Mouse (Mus musculus) hindbrain, embryonic 12.5 days (tissue): Measurements from ENCODE around the gene Ccdc13. TPM values are rescaled to one million over a fixed set of nuclear protein-coding genes. Genes with fewer than 3 reads are reported as not detected.

Experiments used
- ATAC-seq: fragments of 200-750 bp; cut with Nextera tagmentation; 2 replicates; pipeline ENCODE4 v1.8.0; 2017; ENCODE audit warnings: moderate TSS enrichment; ENCODE audit not compliant: low FRiP score
- H3K27ac ChIP-seq: fragments of 300-500 bp; sonication (generic); 2 replicates; pipeline ENCODE4 v1.5.1; 2016; ENCODE audit warnings: mild to moderate bottlenecking
- H3K27me3 ChIP-seq: fragments of 300-500 bp; sonication (generic); 2 replicates; pipeline ENCODE4 v1.6.1; 2016; ENCODE audit warnings: mild to moderate bottlenecking
- H3K36me3 ChIP-seq: fragments of 300-500 bp; sonication (generic); 2 replicates; pipeline ENCODE4 v1.6.1; 2016; ENCODE audit warnings: mild to moderate bottlenecking
- H3K4me1 ChIP-seq: fragments of 300-500 bp; sonication (generic); 2 replicates; pipeline ENCODE4 v1.6.1; 2016
- H3K4me2 ChIP-seq: fragments of 300-500 bp; sonication (generic); replicated peaks from 2 replicates; pipeline ENCODE4 v1.6.1; 2016; ENCODE audit warnings: mild to moderate bottlenecking
- H3K4me3 ChIP-seq: fragments of 300-500 bp; sonication (generic); 2 replicates; pipeline ENCODE4 v1.5.1; 2016; ENCODE audit warnings: mild to moderate bottlenecking
- H3K9ac ChIP-seq: fragments of 300-500 bp; sonication (generic); 2 replicates; pipeline ENCODE4 v1.6.1; 2016; ENCODE audit warnings: mild to moderate bottlenecking, moderate library complexity
- H3K9me3 ChIP-seq: fragments of 300-500 bp; sonication (generic); replicated peaks from 2 replicates; pipeline ENCODE4 v1.6.1; 2016; ENCODE audit warnings: mild to moderate bottlenecking
- WGBS: fragments of 180-500 bp; shearing (Covaris S2); methylation state at CpG from one replicate; pipeline ENCODE4 v1.1.7; 2016; 5-methylcytosine and 5-hydroxymethylcytosine counted together
- polyA plus RNA-seq: library from polyadenylated mRNA; unstranded; fragments of >200 nt; fragmentation: Nextera tagmentation; extraction: Ambion mirVana; gene quantifications from 2 replicates; pipeline ENCODE4 v1.2.1, GENCODE M21; 2016

Ccdc13 gene
- polyA plus RNA-seq, 1 experiment from 2014 or later: 4.4 TPM

GRCm38 (mm10) chr9:121762761-121763160 lies 76.5 kb downstream of the Ccdc13 start:
- peaks cover 35% of the 10 kb centered on the region for H3K4me1 ChIP-seq
- H3K27ac ChIP-seq: no peak overlapping the region
- H3K27me3 ChIP-seq: no peaks in the 10 kb centered on the region
- no peak overlapping the region for H3K9ac ChIP-seq
- no peak for ATAC-seq
- no peak overlapping the region for H3K4me3 ChIP-seq
- no peak overlapping the region for H3K4me2 ChIP-seq
- peaks cover 49% of the 10 kb centered on the region for H3K36me3 ChIP-seq
- no peaks in the 10 kb centered on the region for H3K9me3 ChIP-seq
- WGBS: 85% methylated on average over 25 of the region's 25 CpGs

- ATAC-seq: no peak
- WGBS: 83% methylated on average over 10 of the region's 10 CpGs
- Histone ChIP-seq H3K36me3 (peaks cover 44% of the 10 kb centered on the region), H3K27ac (no peak overlapping the region), H3K4me1 (peaks cover 39% of the 10 kb centered on the region), H3K4me2 (no peak overlapping the region), H3K27me3 (no peaks in the 10 kb centered on the region), H3K4me3 (no peak overlapping the region), H3K9me3 (no peaks in the 10 kb centered on the region), H3K9ac (no peak overlapping the region)
Measured at GRCm38 (mm10) chr9:121762248-121762647, 77.0 kb downstream of the Ccdc13 start.

DNA sequence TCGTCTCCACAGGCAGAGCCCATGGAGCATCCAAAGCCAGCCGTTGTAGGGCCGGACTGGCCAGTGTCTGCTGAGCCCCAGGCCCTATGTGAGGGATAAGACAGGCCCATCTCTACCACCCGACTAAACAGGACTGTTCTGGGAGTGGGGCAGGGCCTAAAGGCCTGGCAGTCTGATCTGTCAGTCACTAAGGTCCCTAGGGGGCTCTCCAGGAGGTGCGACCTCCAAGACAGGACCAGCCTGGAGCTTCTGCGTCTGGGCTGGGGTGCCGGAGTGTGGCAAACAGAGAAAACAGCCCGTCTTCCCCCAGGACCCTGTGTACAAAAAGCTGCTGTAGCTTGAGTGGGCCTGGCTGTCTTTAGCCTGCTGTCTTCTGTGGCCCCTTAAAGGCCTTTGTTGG lies 77.5 kb downstream of the Ccdc13 start:
- Histone ChIP-seq H3K27me3 (no peaks in the 10 kb centered on the region), H3K4me3 (no peak overlapping the region), H3K27ac (peak overlapping the region; percentile 12; the same call in 1 of the 2 replicates), H3K4me1 (peaks cover 39% of the 10 kb centered on the region), H3K9me3 (no peaks in the 10 kb centered on the region), H3K4me2 (0 out of 2 replicates have a peak overlapping the region, but pooled peaks have one; percentile 95), H3K36me3 (peaks cover 42% of the 10 kb centered on the region), H3K9ac (0 out of 2 replicates have a peak overlapping the region, but pooled peaks have one; percentile 2)
- WGBS: 64% methylated on average over 8 of the region's 8 CpGs
- ATAC-seq: no peak

- Histone ChIP-seq H3K4me2 (peak overlapping the region; percentile 95), H3K27me3 (no peaks in the 10 kb centered on the region), H3K9me3 (no peaks in the 10 kb centered on the region), H3K27ac (0 out of 2 replicates have a peak overlapping the region, but pooled peaks have one; percentile 91), H3K4me3 (peak overlapping the region; percentile 89), H3K4me1 (peaks cover 39% of the 10 kb centered on the region), H3K36me3 (peaks cover 38% of the 10 kb centered on the region), H3K9ac (peak overlapping the region; percentile 94)
- WGBS: 62% methylated on average over 10 of the region's 10 CpGs
- ATAC-seq: no peak
Measured at GRCm38 (mm10) chr9:121761091-121761665, 78.1 kb downstream of the Ccdc13 start.

GRCm38 (mm10) chr9:121760271-121761090 lies 78.8 kb downstream of the Ccdc13 start:
- H3K36me3 ChIP-seq: peaks cover 35% of the 10 kb centered on the region
- H3K4me1 ChIP-seq: peaks cover 39% of the 10 kb centered on the region
- H3K27me3 ChIP-seq: no peaks in the 10 kb centered on the region
- WGBS: 1% methylated on average over 43 of the region's 43 CpGs
- peak overlapping the region; percentile 95 for H3K4me2 ChIP-seq
- ATAC-seq: peak; percentile 53
- peak overlapping the region; percentile 89 for H3K4me3 ChIP-seq
- peak overlapping the region; percentile 94 for H3K9ac ChIP-seq
- peak overlapping the region; percentile 91 for H3K27ac ChIP-seq
- no peaks in the 10 kb centered on the region for H3K9me3 ChIP-seq

- ATAC-seq: peak; percentile 83
- H3K4me3 ChIP-seq: peak within 1 kb of the TSS; percentile 89
- no peaks in the 10 kb centered on the region for H3K9me3 ChIP-seq
- peaks cover 35% of the 10 kb centered on the region for H3K36me3 ChIP-seq
- H3K27ac ChIP-seq: peak within 1 kb of the TSS; percentile 91
- H3K27me3 ChIP-seq: no peaks in the 10 kb centered on the region
- peaks cover 37% of the 10 kb centered on the region for H3K4me1 ChIP-seq
- H3K9ac ChIP-seq: peak within 1 kb of the TSS; percentile 94
- H3K4me2 ChIP-seq: peak within 1 kb of the TSS; percentile 95
- 1% methylated on average over 73 of the region's 97 CpGs for WGBS
Measured at GRCm38 (mm10) chr9:121759091-121760081, 79.9 kb downstream of the Ccdc13 start, which contains the start of gene Zfp651. Zfp651 (plus strand) TSS chr9:121759330.

GRCm38 (mm10) chr9:121757835-121758814 lies 81.1 kb downstream of the Ccdc13 start:
- Histone ChIP-seq H3K4me2 (peak overlapping the region; percentile 95), H3K36me3 (peaks cover 33% of the 10 kb centered on the region), H3K4me1 (peaks cover 36% of the 10 kb centered on the region), H3K9me3 (no peaks in the 10 kb centered on the region), H3K9ac (peak overlapping the region; percentile 94), H3K27ac (peak overlapping the region; percentile 44), H3K4me3 (peak overlapping the region; percentile 89), H3K27me3 (no peaks in the 10 kb centered on the region)
- WGBS: 51% methylated on average over 10 of the region's 10 CpGs
- ATAC-seq: no peak

DNA sequence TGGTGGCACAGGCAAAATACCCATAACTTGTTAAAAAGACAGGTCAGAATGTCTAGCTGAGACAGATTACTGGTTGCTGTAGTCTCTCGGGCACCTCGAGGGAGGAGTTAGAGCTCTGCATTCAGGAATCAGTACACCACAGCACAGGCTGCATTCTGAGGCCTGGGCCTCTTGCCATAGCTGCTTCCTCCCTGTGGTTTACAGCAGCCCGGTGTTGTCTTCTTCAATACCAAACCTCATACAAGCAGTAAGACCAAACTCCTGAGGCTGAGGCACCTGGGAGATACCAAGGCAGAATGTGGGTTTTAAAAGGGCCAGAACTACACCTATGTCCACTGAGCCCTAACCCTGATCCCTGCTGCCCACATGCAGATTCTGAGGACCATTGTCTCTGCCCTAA lies 81.8 kb downstream of the Ccdc13 start:
- Histone ChIP-seq H3K27me3 (no peaks in the 10 kb centered on the region), H3K36me3 (peaks cover 33% of the 10 kb centered on the region), H3K4me1 (peaks cover 36% of the 10 kb centered on the region), H3K9me3 (no peaks in the 10 kb centered on the region), H3K4me3 (no peak overlapping the region), H3K4me2 (no peak overlapping the region), H3K27ac (peak overlapping the region; percentile 44; the same call in 1 of the 2 replicates), H3K9ac (no peak overlapping the region)
- no peak for ATAC-seq
- 71% methylated on average over 3 of the region's 3 CpGs for WGBS

- Histone ChIP-seq H3K27ac (no peak overlapping the region), H3K9me3 (no peaks in the 10 kb centered on the region), H3K9ac (no peak overlapping the region), H3K4me2 (no peak overlapping the region), H3K36me3 (peaks cover 39% of the 10 kb centered on the region), H3K4me1 (peaks cover 31% of the 10 kb centered on the region), H3K4me3 (no peak overlapping the region), H3K27me3 (no peaks in the 10 kb centered on the region)
- WGBS: 90% methylated on average over 3 of the region's 3 CpGs
- no peak for ATAC-seq
Measured at GRCm38 (mm10) chr9:121756785-121757184, 82.5 kb downstream of the Ccdc13 start.

DNA sequence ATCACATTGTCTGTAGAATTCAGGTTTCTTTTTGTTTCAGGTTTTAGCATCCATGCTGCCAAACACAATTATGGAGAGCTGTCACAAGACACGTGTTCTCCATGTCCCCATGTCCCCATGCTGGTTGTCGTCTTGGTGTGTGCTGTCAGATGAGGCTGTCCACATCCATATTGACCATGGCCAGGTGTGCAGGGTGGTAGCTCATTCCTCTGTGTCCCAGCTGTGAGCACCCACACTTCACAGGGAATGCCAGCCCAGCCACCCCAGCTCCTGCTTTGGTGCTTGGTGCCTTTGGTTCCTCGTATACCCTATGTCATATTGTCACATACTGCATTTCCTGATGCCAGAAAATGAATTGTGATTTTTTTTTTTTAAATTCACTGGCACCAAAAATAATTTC lies 84.6 kb downstream of the Ccdc13 start:
- Histone ChIP-seq H3K9ac (no peak overlapping the region), H3K36me3 (peaks cover 61% of the 10 kb centered on the region)

DNA sequence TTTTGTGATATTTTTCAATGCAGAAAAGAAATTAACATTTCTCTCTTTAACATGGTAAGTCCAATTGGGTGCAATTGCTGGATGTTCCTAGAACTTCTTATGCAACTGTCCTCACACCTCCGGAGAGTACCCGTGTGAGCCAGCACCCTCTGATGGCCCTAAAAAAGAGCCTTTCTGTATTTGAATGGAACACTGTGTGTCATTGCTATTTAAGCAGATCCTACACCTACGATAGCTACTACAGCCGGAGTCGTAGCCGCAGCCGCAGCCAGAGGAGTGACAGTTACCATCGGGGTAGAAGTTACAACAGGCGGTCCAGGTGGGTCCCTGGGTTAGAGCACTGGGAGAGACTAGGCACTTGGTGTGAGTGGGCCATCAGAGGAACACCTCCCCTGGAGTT lies 86.5 kb downstream of the Ccdc13 start:
- 98% methylated on average over 9 of the region's 9 CpGs for WGBS
- Histone ChIP-seq H3K4me3 (no peak overlapping the region), H3K27me3 (no peaks in the 10 kb centered on the region), H3K4me1 (peaks cover 4% of the 10 kb centered on the region), H3K9me3 (no peaks in the 10 kb centered on the region), H3K9ac (no peak overlapping the region), H3K36me3 (peaks cover 79% of the 10 kb centered on the region), H3K4me2 (no peak overlapping the region), H3K27ac (no peak overlapping the region)
- no peak for ATAC-seq

More for the DNA sequence above, 84.6 kb downstream of the Ccdc13 start:
- H3K27ac ChIP-seq: no peak overlapping the region
- H3K9me3 ChIP-seq: no peaks in the 10 kb centered on the region
- H3K27me3 ChIP-seq: no peaks in the 10 kb centered on the region
- H3K4me2 ChIP-seq: no peak overlapping the region
- no peak overlapping the region for H3K4me3 ChIP-seq
- ATAC-seq: no peak
- H3K4me1 ChIP-seq: peaks cover 17% of the 10 kb centered on the region
- 89% methylated on average over 3 of the region's 3 CpGs for WGBS
